9 mouse cellular contexts compared by ENCODE assay signal in genomic region chr5:93151985-93152384, GRCm38 (mm10). TPM values are rescaled to one million over a fixed set of nuclear protein-coding genes. Genes with fewer than 3 reads are reported as not detected.
DNase-seq lines count a peak whose midpoint lies in the region; ATAC-seq and TF ChIP-seq lines count a peak whose summit lies in the region.
"Had no signal": no experiment of that assay in that cellular context is flagged by ENCODE, and none has a peak within 500 bp of the region (broad histone marks: within the 10 kb centered on the region; RNA-seq: fewer than 3 reads in every experiment).

No protein-coding gene starts in this region.

- peaks cover 12% of the 10 kb centered on the region for H3K4me1 ChIP-seq in kidney, embryonic 14.5 days (ENCODE audit: control insufficient read depth, insufficient read depth, low read length)
- peaks cover 2% of the 10 kb centered on the region; the same call in 1 of the 2 replicates for H3K4me1 ChIP-seq in bone marrow, adult 2 months (ENCODE audit: control insufficient read depth, insufficient read depth, low read length)
- peaks cover 35% of the 10 kb centered on the region for H3K4me1 ChIP-seq in liver, embryonic 16.5 days (ENCODE audit: control insufficient read depth, low read depth, low read length)

- 37% methylated on average over 6 of the region's 6 CpGs for WGBS in kidney, embryonic 14.5 days
- WGBS in bone marrow, adult 2 months = 11% methylated on average over 6 of the region's 6 CpGs
- WGBS in liver, embryonic 16.5 days (ENCODE audit: insufficient replicate concordance) = 20% methylated on average over 6 of the region's 6 CpGs

- no peak overlapping the region for H3K4me3 ChIP-seq in kidney, embryonic 14.5 days (ENCODE audit: low read length)
- peak overlapping the region; percentile 42 for H3K4me3 ChIP-seq in bone marrow, adult 2 months (replicated peaks; ENCODE audit: control insufficient read depth, low read depth, low read length)
- no peak overlapping the region for H3K4me3 ChIP-seq in liver, embryonic 16.5 days (ENCODE audit: low read depth, low read length)

- H3K27me3 ChIP-seq in kidney, embryonic 14.5 days (ENCODE audit: control insufficient read depth, insufficient read depth, low read length) = no peaks in the 10 kb centered on the region
- no peaks in the 10 kb centered on the region for H3K27me3 ChIP-seq in liver, embryonic 16.5 days (ENCODE audit: control insufficient read depth, insufficient read depth, low read depth, low read length)

- no peak overlapping the region for H3K4me2 ChIP-seq in kidney, embryonic 14.5 days (replicated peaks; ENCODE audit: low read depth, low read length)
- H3K4me2 ChIP-seq in liver, embryonic 16.5 days (ENCODE audit: low read depth, low read length) = no peak overlapping the region

- no peaks in the 10 kb centered on the region for H3K9me3 ChIP-seq in kidney, embryonic 14.5 days (ENCODE audit: control insufficient read depth, low read length)
- no peaks in the 10 kb centered on the region for H3K9me3 ChIP-seq in liver, embryonic 16.5 days (replicated peaks; ENCODE audit: control insufficient read depth, low read length)

- H3K36me3 ChIP-seq in kidney, embryonic 14.5 days (ENCODE audit: control insufficient read depth, insufficient read depth, low read length) = peaks cover 49% of the 10 kb centered on the region
- no peaks in the 10 kb centered on the region for H3K36me3 ChIP-seq in liver, embryonic 16.5 days (ENCODE audit: control insufficient read depth, insufficient read depth)

- 0 out of 2 replicates have a peak overlapping the region, but pooled peaks have one; percentile 59 for H3K27ac ChIP-seq in kidney, embryonic 14.5 days (ENCODE audit: low read depth, low read length)
- H3K27ac ChIP-seq in bone marrow, adult 2 months (ENCODE audit: control insufficient read depth, insufficient read depth, low read depth, low read length, poor library complexity) = peak overlapping the region; percentile 73
- peak overlapping the region; percentile 42; the same call in 1 of the 2 replicates for H3K27ac ChIP-seq in liver, embryonic 16.5 days (ENCODE audit: low read length)

- TF ChIP-seq CTCF in bone marrow, adult 2 months (IDR thresholded peaks at IDR 0.05; ENCODE audit: control insufficient read depth, insufficient read depth, low read length) = no peak

- TF ChIP-seq POLR2A in bone marrow, adult 2 months (IDR thresholded peaks at IDR 0.05; ENCODE audit: borderline replicate concordance, control insufficient read depth, low read depth, low read length) = no peak

- DNase-seq in kidney, postnatal 10 days = no peak
- peak; percentile 43 for DNase-seq in CD4-positive, CD25-positive, alpha-beta regulatory T cell, adult 2 months (ENCODE audit: low read depth, low spot score)
- DNase-seq in cerebellum, adult 8-10 months = no peak
- no peak for DNase-seq in urinary bladder, adult 18-20 months (ENCODE audit: low spot score in 2 of 2)
- DNase-seq: embryo, embryonic 11 days had no signal

- no peak for ATAC-seq in kidney, embryonic 14.5 days (ENCODE audit: low FRiP score, low TSS enrichment)
- no peak for ATAC-seq in liver, embryonic 16.5 days (ENCODE audit: low read depth)
- ATAC-seq in cerebellum, adult (ENCODE audit: insufficient number of reproducible peaks, low FRiP score, low TSS enrichment) = no peak

- H3K9ac ChIP-seq in kidney, embryonic 14.5 days (ENCODE audit: low read depth, low read length) = no peak overlapping the region
- no peak overlapping the region for H3K9ac ChIP-seq in liver, embryonic 16.5 days (ENCODE audit: low read depth, low read length)

RNA-seq across cellular contexts. Expression of gene Ccni, which starts 54.3 kb away (rescaled TPM):
- polyA plus RNA-seq in kidney, embryonic 14.5 days (2014; fragmentation: Nextera tagmentation; extraction: Ambion mirVana) = 132 and 159 TPM in 2 replicates
- 73.8 and 76.8 TPM in 2 replicates for polyA plus RNA-seq in bone marrow, adult 2 months (2011; ENCODE audit: insufficient read depth, insufficient read length, low replicate concordance, missing spikeins)
- 31.6 and 34.0 TPM in 2 replicates for polyA plus RNA-seq in liver, embryonic 16.5 days (2015; fragmentation: Nextera tagmentation; extraction: Ambion mirVana)

RNA-seq across cellular contexts. Expression of gene 2010109A12Rik, which starts 54.3 kb away (rescaled TPM):
- polyA plus RNA-seq in kidney, embryonic 14.5 days (2014; fragmentation: Nextera tagmentation; extraction: Ambion mirVana) = 1.1 and 1.4 TPM in 2 replicates
- polyA plus RNA-seq in bone marrow, adult 2 months (2011; ENCODE audit: insufficient read depth, insufficient read length, low replicate concordance, missing spikeins) = 3.7 and 4.8 TPM in 2 replicates
- 1.9 and 2.0 TPM in 2 replicates for polyA plus RNA-seq in liver, embryonic 16.5 days (2015; fragmentation: Nextera tagmentation; extraction: Ambion mirVana)

RNA-seq across cellular contexts. Expression of gene Sept11, which starts 58.7 kb away (rescaled TPM):
- 131 and 224 TPM in 2 replicates for polyA plus RNA-seq in kidney, embryonic 14.5 days (2014; fragmentation: Nextera tagmentation; extraction: Ambion mirVana)
- polyA plus RNA-seq in bone marrow, adult 2 months (2011; ENCODE audit: insufficient read depth, insufficient read length, low replicate concordance, missing spikeins) = 28.0 and 55.8 TPM in 2 replicates
- 20.4 and 21.4 TPM in 2 replicates for polyA plus RNA-seq in liver, embryonic 16.5 days (2015; fragmentation: Nextera tagmentation; extraction: Ambion mirVana)
